Mouse (Mus musculus) kidney, embryonic 15.5 days (tissue): ENCODE measurements around the gene Gm10401. TPM values are rescaled to one million over a fixed set of nuclear protein-coding genes. Genes with fewer than 3 reads are reported as not detected.

ENCODE experiments used
- polyA plus RNA-seq: library from polyadenylated mRNA; unstranded; fragments of >200 nt; fragmentation: Nextera tagmentation; extraction: Ambion mirVana; gene quantifications from 2 replicates; pipeline ENCODE4 v1.2.1, GENCODE M21; 2015

Gene Gm10401
- polyA plus RNA-seq, 1 experiment from 2014 or later: 34.2 TPM

Other genes with a start within 250 kb of the Gm10401 start
- not detected in 2 replicates for gene 4930519G04Rik, start 244.6 kb downstream of the Gm10401 start, polyA plus RNA-seq
- 0.06 TPM in 1 of 2 replicates, not detected in the other for gene Gm9936, start 239.6 kb downstream of the Gm10401 start, polyA plus RNA-seq
- 4.2 and 6.2 TPM in 2 replicates for gene Oasl2, start 201.4 kb downstream of the Gm10401 start, polyA plus RNA-seq
- 1.6 and 2.0 TPM in 2 replicates for gene Oasl1, start 175.1 kb downstream of the Gm10401 start, polyA plus RNA-seq
- 62.8 and 68.0 TPM in 2 replicates for gene 2210016L21Rik, start 156.1 kb downstream of the Gm10401 start, polyA plus RNA-seq
- 12.0 and 13.9 TPM in 2 replicates for gene Hnf1a, start 127.2 kb downstream of the Gm10401 start, polyA plus RNA-seq
- gene Sppl3, start 87.2 kb downstream of the Gm10401 start, polyA plus RNA-seq: 13.6 and 14.8 TPM in 2 replicates
- gene Acads, start 21.1 kb upstream of the Gm10401 start, polyA plus RNA-seq: 85.1 and 94.7 TPM in 2 replicates
- 43.7 and 48.1 TPM in 2 replicates for gene Unc119b, start 36.7 kb upstream of the Gm10401 start, polyA plus RNA-seq
- 84.7 and 97.3 TPM in 2 replicates for gene Mlec, start 59.9 kb upstream of the Gm10401 start, polyA plus RNA-seq
- 1.7 TPM in 2 replicates for gene Cabp1, start 96.1 kb upstream of the Gm10401 start, polyA plus RNA-seq
- 114 and 123 TPM in 2 replicates for gene Pop5, start 137.5 kb upstream of the Gm10401 start, polyA plus RNA-seq
- 134 and 142 TPM in 2 replicates for gene Rnf10, start 174.6 kb upstream of the Gm10401 start, polyA plus RNA-seq
- 51.0 and 51.2 TPM in 2 replicates for gene Coq5, start 181.4 kb upstream of the Gm10401 start, polyA plus RNA-seq
- 1,617 and 1,807 TPM in 2 replicates for gene Dynll1, start 202.7 kb upstream of the Gm10401 start, polyA plus RNA-seq
- 301 and 315 TPM in 2 replicates for gene Srsf9, start 228.9 kb upstream of the Gm10401 start, polyA plus RNA-seq
- gene Gatc, start 242.9 kb upstream of the Gm10401 start, polyA plus RNA-seq: 27.9 and 29.2 TPM in 2 replicates
- 56.2 and 58.2 TPM in 2 replicates for gene Triap1, start 242.9 kb upstream of the Gm10401 start, polyA plus RNA-seq